Mouse (Mus musculus): ENCODE data around the gene Tns4. TPM values are rescaled to one million over a fixed set of nuclear protein-coding genes. Genes with fewer than 3 reads are reported as not detected.

Gene Tns4
- total RNA-seq, 1 experiment = 1.2 TPM

DNA sequence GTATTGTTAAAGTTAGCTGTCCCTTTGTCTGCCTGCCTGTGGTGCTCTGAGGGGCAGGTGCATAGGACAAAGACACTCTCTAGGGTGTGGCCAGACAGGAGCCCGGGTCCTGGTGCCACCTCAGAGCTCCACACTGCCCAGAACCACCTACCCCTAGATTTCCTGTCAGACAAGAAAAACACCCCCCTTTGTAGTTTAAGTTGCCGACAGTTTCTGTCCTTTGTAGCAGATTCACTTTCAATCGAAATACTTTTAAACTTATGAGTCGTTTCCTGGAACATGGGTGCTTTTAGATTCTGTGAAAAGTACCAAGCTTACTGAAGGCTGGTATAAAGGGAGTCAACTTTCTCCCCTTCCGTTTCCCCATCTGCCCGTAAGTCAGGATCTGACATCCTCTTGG lies 26.8 kb upstream of the Tns4 start:
- peaks cover 4 to 5% of the 10 kb centered on the region in 2 experiments; a peak in 1 of 4 replicates for H3K4me1 ChIP-seq (ENCODE audit: control insufficient read depth in 2 of 2, insufficient read depth in 2 of 2, low read length in 2 of 2, poor library complexity in 1 of 2)
- no peak for DNase-seq (ENCODE audit: low read depth, low spot score)
- H3K9me3 ChIP-seq (ENCODE audit: control insufficient read depth, insufficient read depth, low read depth, low read length) = no peaks in the 10 kb centered on the region
- no peak overlapping the region for H3K27ac ChIP-seq (ENCODE audit: insufficient read depth, low read depth, low read length, poor library complexity, severe bottlenecking)
- no peak overlapping the region for H3K4me3 ChIP-seq (ENCODE audit: insufficient read depth in 1 of 2, low read depth in 1 of 2, low read length in 2 of 2, poor library complexity in 1 of 2, severe bottlenecking in 1 of 2)
- no peak overlapping the region for H3K9ac ChIP-seq (ENCODE audit: insufficient read depth, low read depth, low read length, poor library complexity, severe bottlenecking)
- TF ChIP-seq ZNF384 (IDR thresholded peaks at IDR 0.05; ENCODE audit: low read depth, low read length) (no peak), HCFC1 (IDR thresholded peaks at IDR 0.05; ENCODE audit: borderline replicate concordance, insufficient read depth, low read length) (no peak), ZC3H11A (IDR thresholded peaks at IDR 0.05; ENCODE audit: borderline replicate concordance, low read depth, low read length) (no peak), MAFK (IDR thresholded peaks at IDR 0.05; ENCODE audit: insufficient read depth, low read depth, low read length) (no peak), CHD2 (IDR thresholded peaks at IDR 0.05; ENCODE audit: low read depth, low read length) (no peak)
- in situ Hi-C loops (cut with MboI; ENCODE audit: low sequenced_read_pairs in 2 of 2, unreplicated experiment in 2 of 2) = no loop called here
- H3K36me3 ChIP-seq (ENCODE audit: control insufficient read depth, insufficient read depth, low read length, poor library complexity, severe bottlenecking) = no peaks in the 10 kb centered on the region

DNA sequence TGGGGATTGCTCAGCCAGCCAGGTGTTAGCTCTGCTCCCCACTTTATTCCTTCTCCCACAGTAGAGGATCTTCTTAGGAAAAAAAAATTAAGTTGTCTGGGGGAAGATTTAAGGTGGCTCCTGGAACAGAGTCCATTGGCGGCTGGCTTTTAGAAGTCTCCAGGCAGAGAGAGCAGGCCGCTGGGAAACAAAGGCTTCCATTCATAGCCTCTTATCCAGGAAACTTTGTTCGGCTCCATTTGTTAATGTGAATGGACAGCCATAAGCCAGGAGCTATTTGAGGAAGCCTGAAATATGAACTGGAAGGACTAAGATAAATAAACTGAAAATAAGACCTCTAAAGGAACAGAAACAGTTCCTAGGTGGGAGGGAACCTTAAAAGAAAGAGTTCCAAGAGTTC lies 24.0 kb upstream of the Tns4 start:
- DNase-seq (ENCODE audit: low read depth, low spot score) = no peak
- no peak overlapping the region for H3K4me3 ChIP-seq (ENCODE audit: insufficient read depth in 1 of 2, low read depth in 1 of 2, low read length in 2 of 2, poor library complexity in 1 of 2, severe bottlenecking in 1 of 2)
- H3K9ac ChIP-seq (ENCODE audit: insufficient read depth, low read depth, low read length, poor library complexity, severe bottlenecking) = no peak overlapping the region
- peaks cover 0 to 2% of the 10 kb centered on the region in 2 experiments; a peak in 1 of 4 replicates for H3K4me1 ChIP-seq (ENCODE audit: control insufficient read depth in 2 of 2, insufficient read depth in 2 of 2, low read length in 2 of 2, poor library complexity in 1 of 2)
- no peaks in the 10 kb centered on the region for H3K9me3 ChIP-seq (ENCODE audit: control insufficient read depth, insufficient read depth, low read depth, low read length)
- no peak overlapping the region for H3K27ac ChIP-seq (ENCODE audit: insufficient read depth, low read depth, low read length, poor library complexity, severe bottlenecking)
- no peaks in the 10 kb centered on the region for H3K36me3 ChIP-seq (ENCODE audit: control insufficient read depth, insufficient read depth, low read length, poor library complexity, severe bottlenecking)
- TF ChIP-seq ZC3H11A (IDR thresholded peaks at IDR 0.05; ENCODE audit: borderline replicate concordance, low read depth, low read length) (no peak), ZNF384 (IDR thresholded peaks at IDR 0.05; ENCODE audit: low read depth, low read length) (no peak), MAFK (IDR thresholded peaks at IDR 0.05; ENCODE audit: insufficient read depth, low read depth, low read length) (no peak), CHD2 (IDR thresholded peaks at IDR 0.05; ENCODE audit: low read depth, low read length) (no peak), HCFC1 (IDR thresholded peaks at IDR 0.05; ENCODE audit: borderline replicate concordance, insufficient read depth, low read length) (no peak)
- in situ Hi-C loops (cut with MboI; ENCODE audit: low sequenced_read_pairs in 2 of 2, unreplicated experiment in 2 of 2) = no loop called here

DNA sequence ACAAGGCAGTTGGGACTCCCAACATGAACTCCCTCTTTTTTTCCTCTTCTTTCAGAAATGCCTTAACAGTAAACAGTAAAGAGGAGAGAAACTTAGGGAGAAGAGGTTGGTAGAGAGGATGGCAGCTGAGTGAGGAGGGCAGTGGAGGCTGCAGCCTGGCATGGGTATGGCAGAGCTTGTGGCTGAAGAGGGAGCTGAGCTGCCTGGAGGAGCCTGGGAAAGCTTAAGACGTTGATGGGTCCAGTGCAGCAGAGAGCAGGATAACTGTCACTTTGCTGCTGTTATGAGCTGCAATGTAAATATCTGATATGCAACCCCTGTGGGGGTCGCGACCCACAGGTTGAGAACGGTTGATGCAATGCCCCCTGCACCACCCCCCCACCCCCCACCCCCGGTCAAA lies 23.6 kb upstream of the Tns4 start:
- TF ChIP-seq HCFC1 (IDR thresholded peaks at IDR 0.05; ENCODE audit: borderline replicate concordance, insufficient read depth, low read length) (no peak), ZC3H11A (IDR thresholded peaks at IDR 0.05; ENCODE audit: borderline replicate concordance, low read depth, low read length) (no peak), CHD2 (IDR thresholded peaks at IDR 0.05; ENCODE audit: low read depth, low read length) (peak; percentile 84), ZNF384 (IDR thresholded peaks at IDR 0.05; ENCODE audit: low read depth, low read length) (no peak), MAFK (IDR thresholded peaks at IDR 0.05; ENCODE audit: insufficient read depth, low read depth, low read length) (no peak)
- H3K4me1 ChIP-seq (ENCODE audit: control insufficient read depth in 2 of 2, insufficient read depth in 2 of 2, low read length in 2 of 2, poor library complexity in 1 of 2) = peaks cover 0 to 2% of the 10 kb centered on the region in 2 experiments; a peak in 1 of 4 replicates
- no peaks in the 10 kb centered on the region for H3K9me3 ChIP-seq (ENCODE audit: control insufficient read depth, insufficient read depth, low read depth, low read length)
- no peak overlapping the region for H3K9ac ChIP-seq (ENCODE audit: insufficient read depth, low read depth, low read length, poor library complexity, severe bottlenecking)
- DNase-seq (ENCODE audit: low read depth, low spot score) = no peak
- H3K36me3 ChIP-seq (ENCODE audit: control insufficient read depth, insufficient read depth, low read length, poor library complexity, severe bottlenecking) = no peaks in the 10 kb centered on the region
- in situ Hi-C loops (cut with MboI; ENCODE audit: low sequenced_read_pairs in 2 of 2, unreplicated experiment in 2 of 2) = no loop called here
- no peak overlapping the region for H3K27ac ChIP-seq (ENCODE audit: insufficient read depth, low read depth, low read length, poor library complexity, severe bottlenecking)
- no peak overlapping the region for H3K4me3 ChIP-seq (ENCODE audit: insufficient read depth in 1 of 2, low read depth in 1 of 2, low read length in 2 of 2, poor library complexity in 1 of 2, severe bottlenecking in 1 of 2)

DNA sequence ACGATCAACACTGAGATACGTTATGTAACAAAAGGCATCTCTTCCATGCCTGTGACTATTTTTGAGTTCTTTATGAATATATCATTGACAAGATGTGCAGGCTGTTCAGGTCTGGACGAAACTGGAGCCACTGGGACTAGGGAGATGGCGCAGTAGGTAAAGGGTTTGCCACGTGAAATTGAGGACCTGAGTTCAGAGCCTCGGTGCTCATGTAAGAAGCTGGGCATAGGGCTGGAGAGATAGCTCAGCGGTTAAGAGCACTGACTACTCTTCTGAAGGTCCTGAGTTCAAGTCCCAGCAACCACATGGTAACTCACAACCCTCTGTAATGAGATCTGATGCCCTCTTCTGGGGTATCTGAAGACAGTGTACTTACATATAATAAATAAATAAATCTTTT lies 22.5 kb upstream of the Tns4 start:
- Histone ChIP-seq H3K4me3 (ENCODE audit: insufficient read depth in 1 of 2, low read depth in 1 of 2, low read length in 2 of 2, poor library complexity in 1 of 2, severe bottlenecking in 1 of 2) (no peak overlapping the region), H3K27ac (ENCODE audit: insufficient read depth, low read depth, low read length, poor library complexity, severe bottlenecking) (no peak overlapping the region), H3K4me1 (ENCODE audit: control insufficient read depth in 2 of 2, insufficient read depth in 2 of 2, low read length in 2 of 2, poor library complexity in 1 of 2) (peaks cover 0 to 7% of the 10 kb centered on the region in 2 experiments; a peak in 2 of 4 replicates), H3K9ac (ENCODE audit: insufficient read depth, low read depth, low read length, poor library complexity, severe bottlenecking) (no peak overlapping the region), H3K36me3 (ENCODE audit: control insufficient read depth, insufficient read depth, low read length, poor library complexity, severe bottlenecking) (no peaks in the 10 kb centered on the region), H3K9me3 (ENCODE audit: control insufficient read depth, insufficient read depth, low read depth, low read length) (no peaks in the 10 kb centered on the region)
- TF ChIP-seq ZC3H11A (IDR thresholded peaks at IDR 0.05; ENCODE audit: borderline replicate concordance, low read depth, low read length) = no peak
- TF ChIP-seq HCFC1 (IDR thresholded peaks at IDR 0.05; ENCODE audit: borderline replicate concordance, insufficient read depth, low read length) = no peak
- TF ChIP-seq MAFK (IDR thresholded peaks at IDR 0.05; ENCODE audit: insufficient read depth, low read depth, low read length) = no peak
- TF ChIP-seq ZNF384 (IDR thresholded peaks at IDR 0.05; ENCODE audit: low read depth, low read length) = no peak
- no peak for TF ChIP-seq CHD2 (IDR thresholded peaks at IDR 0.05; ENCODE audit: low read depth, low read length)
- in situ Hi-C loops (cut with MboI; ENCODE audit: low sequenced_read_pairs in 2 of 2, unreplicated experiment in 2 of 2) = no loop called here
- DNase-seq (ENCODE audit: low read depth, low spot score) = no peak

DNA sequence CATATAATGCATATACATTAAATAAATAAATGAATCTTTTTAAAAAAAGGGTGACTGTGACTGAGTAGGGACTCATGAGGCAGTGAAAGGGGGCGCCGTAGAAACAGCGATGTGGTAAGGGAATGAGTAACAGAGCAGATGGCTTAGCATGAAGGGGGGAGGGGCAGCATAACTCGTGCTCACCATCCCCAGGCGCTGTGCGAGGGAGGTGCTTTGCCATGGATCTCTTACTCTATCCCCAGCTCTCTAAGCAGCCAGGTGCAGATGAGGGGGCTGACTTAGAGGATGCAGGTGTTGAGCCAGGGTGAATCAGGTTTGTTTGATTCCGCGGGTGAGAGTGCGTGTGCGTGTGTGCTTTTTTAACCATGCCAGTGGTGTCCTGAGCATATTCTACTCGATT lies 22.0 kb upstream of the Tns4 start:
- H3K4me1 ChIP-seq (ENCODE audit: control insufficient read depth in 2 of 2, insufficient read depth in 2 of 2, low read length in 2 of 2, poor library complexity in 1 of 2) = peaks cover 0 to 12% of the 10 kb centered on the region in 2 experiments; a peak in 2 of 4 replicates
- DNase-seq (ENCODE audit: low read depth, low spot score) = no peak
- in situ Hi-C loops (cut with MboI; ENCODE audit: low sequenced_read_pairs in 2 of 2, unreplicated experiment in 2 of 2) = no loop called here
- H3K27ac ChIP-seq (ENCODE audit: insufficient read depth, low read depth, low read length, poor library complexity, severe bottlenecking) = no peak overlapping the region
- TF ChIP-seq MAFK (IDR thresholded peaks at IDR 0.05; ENCODE audit: insufficient read depth, low read depth, low read length) (no peak), CHD2 (IDR thresholded peaks at IDR 0.05; ENCODE audit: low read depth, low read length) (no peak), ZNF384 (IDR thresholded peaks at IDR 0.05; ENCODE audit: low read depth, low read length) (no peak), ZC3H11A (IDR thresholded peaks at IDR 0.05; ENCODE audit: borderline replicate concordance, low read depth, low read length) (no peak), HCFC1 (IDR thresholded peaks at IDR 0.05; ENCODE audit: borderline replicate concordance, insufficient read depth, low read length) (no peak)
- H3K9ac ChIP-seq (ENCODE audit: insufficient read depth, low read depth, low read length, poor library complexity, severe bottlenecking) = no peak overlapping the region
- H3K36me3 ChIP-seq (ENCODE audit: control insufficient read depth, insufficient read depth, low read length, poor library complexity, severe bottlenecking) = no peaks in the 10 kb centered on the region
- no peak overlapping the region for H3K4me3 ChIP-seq (ENCODE audit: insufficient read depth in 1 of 2, low read depth in 1 of 2, low read length in 2 of 2, poor library complexity in 1 of 2, severe bottlenecking in 1 of 2)
- H3K9me3 ChIP-seq (ENCODE audit: control insufficient read depth, insufficient read depth, low read depth, low read length) = no peaks in the 10 kb centered on the region

All from ES-E14 (cell line).